ENCODE assay signal across 15 mouse cellular contexts in the genomic region with DNA sequence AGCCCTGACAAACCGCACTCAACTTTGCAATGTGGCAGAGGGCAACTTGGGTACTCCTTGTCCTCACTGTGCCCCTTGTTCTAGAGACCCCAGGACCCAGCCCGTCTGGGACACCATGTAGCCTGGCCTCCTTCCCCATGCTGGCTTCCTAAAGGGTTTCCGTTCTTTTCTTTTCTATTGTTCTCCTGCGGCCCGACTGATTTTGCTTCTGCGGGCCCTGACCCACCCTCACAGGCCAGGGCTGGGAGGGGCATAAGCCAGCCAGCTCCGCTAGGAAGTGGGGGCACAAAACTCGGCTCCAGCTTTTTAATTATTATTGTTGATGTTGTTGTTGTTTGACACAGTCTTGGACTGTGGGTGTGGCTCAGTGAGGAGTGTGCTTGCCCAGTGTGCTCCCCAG. TPM values are rescaled to one million over a fixed set of nuclear protein-coding genes. Genes with fewer than 3 reads are reported as not detected.
DNase-seq lines count a peak whose midpoint lies in the region; ATAC-seq and TF ChIP-seq lines count a peak whose summit lies in the region.
"Had no signal": no experiment of that assay in that cellular context is flagged by ENCODE, and none has a peak within 500 bp of the region (broad histone marks: within the 10 kb centered on the region; RNA-seq: fewer than 3 reads in every experiment).

No protein-coding gene starts in this region.

- no peak overlapping the region for H3K9ac ChIP-seq in heart, adult 2 months (ENCODE audit: low read depth, low read length)
- no peak overlapping the region for H3K9ac ChIP-seq in lung, embryonic 15.5 days
- no peak overlapping the region for H3K9ac ChIP-seq in forebrain, embryonic 14.5 days (ENCODE audit: low read length)
- H3K9ac ChIP-seq: forebrain, postnatal 0 days; midbrain, embryonic 12.5 days; neural tube, embryonic 12.5 days had no signal

- H3K4me3 ChIP-seq in cortical plate, adult 2 months (ENCODE audit: insufficient read depth, low read length): no peak overlapping the region
- no peak overlapping the region for H3K4me3 ChIP-seq in heart, adult 2 months
- H3K4me3 ChIP-seq in kidney, adult 2 months (ENCODE audit: insufficient read depth, low read depth, low read length): no peak overlapping the region
- no peak overlapping the region for H3K4me3 ChIP-seq in lung, embryonic 15.5 days
- no peak overlapping the region for H3K4me3 ChIP-seq in forebrain, embryonic 14.5 days (ENCODE audit: low read depth, low read length)
- H3K4me3 ChIP-seq: midbrain, embryonic 12.5 days; neural tube, embryonic 12.5 days had no signal

- intact Hi-C loops in heart, adult 2 months (cut with DNase I): loop anchor here (10.0 kb wide), 1 partner anchor 497 kb away; no protein-coding TSS in a partner anchor

- no peak for ATAC-seq in lung, embryonic 15.5 days (ENCODE audit: borderline replicate concordance, extremely low read depth, low FRiP score, low TSS enrichment)
- ATAC-seq in forebrain, embryonic 14.5 days: no peak
- ATAC-seq: forebrain, postnatal 0 days had no signal

- peak overlapping the region; percentile 62 for H3K27ac ChIP-seq in cortical plate, adult 2 months (ENCODE audit: insufficient read depth, low read length)
- H3K27ac ChIP-seq in heart, adult 2 months: peak overlapping the region; percentile 95
- H3K27ac ChIP-seq in kidney, adult 2 months (ENCODE audit: insufficient read depth, low read depth, low read length): peak overlapping the region; percentile 66
- peak overlapping the region; percentile 90 for H3K27ac ChIP-seq in lung, embryonic 15.5 days
- no peak overlapping the region for H3K27ac ChIP-seq in forebrain, embryonic 14.5 days (ENCODE audit: low read depth, low read length)
- H3K27ac ChIP-seq: midbrain, embryonic 12.5 days; neural tube, embryonic 12.5 days had no signal

- no peaks in the 10 kb centered on the region for H3K36me3 ChIP-seq in heart, adult 2 months (ENCODE audit: control insufficient read depth, insufficient read depth, low read length)
- no peaks in the 10 kb centered on the region for H3K36me3 ChIP-seq in kidney, adult 2 months (ENCODE audit: control insufficient read depth, insufficient read depth, low read length)
- no peaks in the 10 kb centered on the region for H3K36me3 ChIP-seq in lung, embryonic 15.5 days
- H3K36me3 ChIP-seq in forebrain, embryonic 14.5 days (ENCODE audit: control insufficient read depth, insufficient read depth, low read length): no peaks in the 10 kb centered on the region
- H3K36me3 ChIP-seq: midbrain, embryonic 12.5 days; neural tube, embryonic 12.5 days had no signal

- H3K4me2 ChIP-seq in lung, embryonic 15.5 days: no peak overlapping the region
- no peak overlapping the region for H3K4me2 ChIP-seq in forebrain, embryonic 14.5 days (ENCODE audit: low read length)
- H3K4me2 ChIP-seq: midbrain, embryonic 12.5 days; neural tube, embryonic 12.5 days had no signal

- no peak for TF ChIP-seq POLR2A in cortical plate, adult 2 months (IDR thresholded peaks at IDR 0.05; ENCODE audit: extremely low read depth, insufficient read depth, low read length)
- 0 out of 2 replicates have a peak, but pooled peaks have one; percentile 41 for TF ChIP-seq POLR2A in heart, adult 2 months (IDR thresholded peaks at IDR 0.05; ENCODE audit: insufficient read depth, low read depth, low read length)
- TF ChIP-seq POLR2A in kidney, adult 2 months (IDR thresholded peaks at IDR 0.05; ENCODE audit: low read depth, low read length): no peak

- TF ChIP-seq CTCF in cortical plate, adult 2 months (IDR thresholded peaks at IDR 0.05; ENCODE audit: extremely low read depth, insufficient read depth, low read length): no peak
- no peak for TF ChIP-seq CTCF in heart, adult 2 months (IDR thresholded peaks at IDR 0.05)
- TF ChIP-seq CTCF in kidney, adult 2 months (conservative IDR thresholded peaks at IDR 0.05; ENCODE audit: insufficient read depth, insufficient read length, low read depth, low read length): no peak

- H3K79me2 ChIP-seq in heart, adult 2 months (replicated peaks; ENCODE audit: control insufficient read depth, insufficient read depth, low read length): no peaks in the 10 kb centered on the region

- no peaks in the 10 kb centered on the region for H3K9me3 ChIP-seq in lung, embryonic 15.5 days
- H3K9me3 ChIP-seq in forebrain, embryonic 14.5 days (replicated peaks; ENCODE audit: control insufficient read depth, low read length): no peaks in the 10 kb centered on the region
- H3K9me3 ChIP-seq: midbrain, embryonic 12.5 days; neural tube, embryonic 12.5 days had no signal

- DNase-seq in heart, adult 2 months: peak; percentile 65 to 71
- DNase-seq in kidney, adult 2 months: peak; percentile 55
- DNase-seq in ovary, postnatal 14 days (ENCODE audit: low spot score): no peak
- no peak for DNase-seq in Muller cell, postnatal 12 days (ENCODE audit: inconsistent ontology term)
- no peak for DNase-seq in forebrain, embryonic 14.5 days (ENCODE audit: low spot score)
- DNase-seq: forebrain, postnatal 0 days; liver; thymus, adult 18-20 months had no signal

- no peaks in the 10 kb centered on the region for H3K4me1 ChIP-seq in cortical plate, adult 2 months (ENCODE audit: control insufficient read depth, insufficient read depth, low read length)
- H3K4me1 ChIP-seq in heart, adult 2 months (ENCODE audit: control insufficient read depth, insufficient read depth, low read length): peaks cover 27% of the 10 kb centered on the region
- H3K4me1 ChIP-seq in kidney, adult 2 months (ENCODE audit: control insufficient read depth, insufficient read depth, low read length): no peaks in the 10 kb centered on the region
- H3K4me1 ChIP-seq in lung, embryonic 15.5 days: peaks cover 57% of the 10 kb centered on the region
- no peaks in the 10 kb centered on the region for H3K4me1 ChIP-seq in forebrain, embryonic 14.5 days (ENCODE audit: control insufficient read depth, insufficient read depth, low read length)
- H3K4me1 ChIP-seq: neural tube, embryonic 12.5 days had no signal

- no peaks in the 10 kb centered on the region for H3K27me3 ChIP-seq in heart, adult 2 months (ENCODE audit: control insufficient read depth, insufficient read depth, low read length)
- H3K27me3 ChIP-seq in kidney, adult 2 months (replicated peaks; ENCODE audit: control insufficient read depth, insufficient read depth, low read length): no peaks in the 10 kb centered on the region
- no peaks in the 10 kb centered on the region for H3K27me3 ChIP-seq in lung, embryonic 15.5 days
- no peaks in the 10 kb centered on the region for H3K27me3 ChIP-seq in forebrain, embryonic 14.5 days (replicated peaks; ENCODE audit: control insufficient read depth, insufficient read depth, low read length)
- H3K27me3 ChIP-seq: midbrain, embryonic 12.5 days; neural tube, embryonic 12.5 days had no signal

- WGBS in heart, adult 2 months: 53% methylated on average over 8 of the region's 8 CpGs
- 60% methylated on average over 8 of the region's 8 CpGs for WGBS in kidney, adult 2 months
- WGBS in lung, embryonic 15.5 days: 69% methylated on average over 8 of the region's 8 CpGs
- 58% methylated on average over 8 of the region's 8 CpGs for WGBS in forebrain, embryonic 14.5 days

- 0 out of 2 replicates have a peak, but pooled peaks have one; percentile 66 for TF ChIP-seq EP300 in heart, adult 2 months (IDR thresholded peaks at IDR 0.05; ENCODE audit: insufficient read depth, low read depth, low read length)

RNA-seq across cellular contexts. Expression of a gene that starts 15.0 kb away (rescaled TPM):
- not detected in 2 replicates for polyA plus RNA-seq in cortical plate, adult 2 months (2012; rRNA removed)
- total RNA-seq in heart, adult 2 months (2021): not detected
- not detected in 2 replicates for polyA plus RNA-seq in heart, adult 2 months (2012; rRNA removed)
- 0.09 TPM in 1 of 2 replicates, not detected in the other for polyA plus RNA-seq in kidney, adult 2 months (2012; rRNA removed)
- polyA plus RNA-seq in lung, embryonic 15.5 days (2015; fragmentation: Nextera tagmentation; extraction: Ambion mirVana): not detected in 2 replicates
- polyA plus RNA-seq in forebrain, embryonic 14.5 days (2014; fragmentation: Nextera tagmentation; extraction: Ambion mirVana): not detected in 2 replicates
- total RNA-seq: ES-E14; forebrain, postnatal 0 days; hematopoietic stem cell, adult 5-6 weeks; layer of hippocampus, adult 18-20 months had no signal
- polyA plus RNA-seq: forebrain, postnatal 0 days; midbrain, embryonic 12.5 days; neural tube, embryonic 12.5 days had no signal

RNA-seq across cellular contexts. Expression of a gene that starts 23.8 kb away (rescaled TPM):
- polyA plus RNA-seq in cortical plate, adult 2 months (2012; rRNA removed): not detected in 2 replicates
- total RNA-seq in heart, adult 2 months (2021): not detected
- polyA plus RNA-seq in heart, adult 2 months (2012; rRNA removed): 0.10 TPM in 1 of 2 replicates, not detected in the other
- polyA plus RNA-seq in kidney, adult 2 months (2012; rRNA removed): not detected in 2 replicates
- polyA plus RNA-seq in lung, embryonic 15.5 days (2015; fragmentation: Nextera tagmentation; extraction: Ambion mirVana): 0.65 and 1.6 TPM in 2 replicates
- 0.22 TPM in 1 of 2 replicates, not detected in the other for polyA plus RNA-seq in forebrain, embryonic 14.5 days (2014; fragmentation: Nextera tagmentation; extraction: Ambion mirVana)
- total RNA-seq: ES-E14; forebrain, postnatal 0 days; layer of hippocampus, adult 18-20 months had no signal
- polyA plus RNA-seq: forebrain, postnatal 0 days had no signal

RNA-seq across cellular contexts. Expression of a gene that starts 40.6 kb away (rescaled TPM):
- 15.1 TPM in 2 replicates for polyA plus RNA-seq in cortical plate, adult 2 months (2012; rRNA removed)
- 1 to 10 TPM; 4.1 to 6.7 TPM for total RNA-seq in heart, adult 2 months (2021)
- 2.8 TPM in 2 replicates for polyA plus RNA-seq in heart, adult 2 months (2012; rRNA removed)
- polyA plus RNA-seq in kidney, adult 2 months (2012; rRNA removed): 33.7 and 38.0 TPM in 2 replicates
- 24.7 TPM in 2 replicates for polyA plus RNA-seq in lung, embryonic 15.5 days (2015; fragmentation: Nextera tagmentation; extraction: Ambion mirVana)
- polyA plus RNA-seq in forebrain, embryonic 14.5 days (2014; fragmentation: Nextera tagmentation; extraction: Ambion mirVana): 6.3 and 9.4 TPM in 2 replicates

RNA-seq across cellular contexts. Expression of a gene that starts 55.2 kb away (rescaled TPM):
- polyA plus RNA-seq in cortical plate, adult 2 months (2012; rRNA removed): 0.04 and 0.08 TPM in 2 replicates
- total RNA-seq in heart, adult 2 months (2021): not detected
- 0.68 TPM in 1 of 2 replicates, not detected in the other for polyA plus RNA-seq in heart, adult 2 months (2012; rRNA removed)
- polyA plus RNA-seq in kidney, adult 2 months (2012; rRNA removed): 37.5 and 44.1 TPM in 2 replicates
- 31.7 and 34.3 TPM in 2 replicates for polyA plus RNA-seq in lung, embryonic 15.5 days (2015; fragmentation: Nextera tagmentation; extraction: Ambion mirVana)
- polyA plus RNA-seq in forebrain, embryonic 14.5 days (2014; fragmentation: Nextera tagmentation; extraction: Ambion mirVana): not detected in 2 replicates
- total RNA-seq: forebrain, postnatal 0 days; hematopoietic stem cell, adult 5-6 weeks; layer of hippocampus, adult 18-20 months had no signal
- polyA plus RNA-seq: forebrain, postnatal 0 days had no signal

Comparison
In these comparisons a context has a peak if more than half of its experiments do, and no peak if none do; other contexts are left out.
1. DNase-seq: peak in heart, adult 2 months (2 of 2) and kidney, adult 2 months (single experiment); none in ovary, postnatal 14 days (single experiment), Muller cell, postnatal 12 days (single experiment) and forebrain, embryonic 14.5 days (single experiment).